Mouse (Mus musculus) forebrain, embryonic 15.5 days (tissue): ENCODE data around the gene Kctd21. TPM values are rescaled to one million over a fixed set of nuclear protein-coding genes. Genes with fewer than 3 reads are reported as not detected.

Experiments
- ATAC-seq: fragments of 200-750 bp; cut with Nextera tagmentation; replicated peaks from 2 replicates; pipeline ENCODE4 v1.8.0; 2017; ENCODE audit warnings: mild to moderate bottlenecking, moderate TSS enrichment, moderate library complexity
- H3K27ac ChIP-seq: fragments of 300-500 bp; sonication (generic); replicated peaks from 2 replicates; pipeline ENCODE4 v1.5.1; 2015; ENCODE audit warnings: mild to moderate bottlenecking, inconsistent platforms
- H3K27me3 ChIP-seq: fragments of 300-500 bp; sonication (generic); 2 replicates; pipeline ENCODE4 v1.6.1; 2015; ENCODE audit warnings: inconsistent platforms
- H3K36me3 ChIP-seq: fragments of 300-500 bp; sonication (generic); 2 replicates; pipeline ENCODE4 v1.6.1; 2015; ENCODE audit warnings: mild to moderate bottlenecking, inconsistent platforms
- H3K4me1 ChIP-seq: fragments of 300-500 bp; sonication (generic); 2 replicates; pipeline ENCODE4 v1.6.1; 2015; ENCODE audit warnings: inconsistent platforms
- H3K4me2 ChIP-seq: fragments of 300-500 bp; sonication (generic); replicated peaks from 2 replicates; pipeline ENCODE4 v1.6.1; 2015; ENCODE audit warnings: mild to moderate bottlenecking, inconsistent platforms
- H3K4me3 ChIP-seq: fragments of 300-500 bp; sonication (generic); 2 replicates; pipeline ENCODE4 v1.5.1; 2015; ENCODE audit warnings: mild to moderate bottlenecking, inconsistent platforms
- H3K9ac ChIP-seq: fragments of 300-500 bp; sonication (generic); replicated peaks from 2 replicates; pipeline ENCODE4 v1.6.1; 2015; ENCODE audit warnings: mild to moderate bottlenecking, inconsistent platforms
- H3K9me3 ChIP-seq: fragments of 300-500 bp; sonication (generic); 2 replicates; pipeline ENCODE4 v1.6.1; 2016; ENCODE audit warnings: inconsistent platforms
- WGBS: fragments of 180-500 bp; shearing (Covaris S2); methylation state at CpG from one replicate; pipeline ENCODE4 v1.1.7; 2015; ENCODE audit warnings: mixed read lengths; 5-methylcytosine and 5-hydroxymethylcytosine counted together
- polyA plus RNA-seq: library from polyadenylated mRNA; unstranded; fragments of >200 nt; fragmentation: Nextera tagmentation; extraction: Ambion mirVana; gene quantifications from 2 replicates; pipeline ENCODE4 v1.2.1, GENCODE M21; 2015

The Kctd21 gene
- 6.6 and 7.1 TPM in 2 replicates for polyA plus RNA-seq

GRCm38 (mm10) chr7:97331726-97332666 lies at the start of gene Kctd21, which contains the start of gene Usp35:
TSS of gene Kctd21 (plus strand) at chr7:97332327.
TSS of gene Usp35 (minus strand) at chr7:97332020.
- H3K9ac ChIP-seq = peak within 1 kb of the TSS; percentile 83
- H3K27me3 ChIP-seq = peaks cover 4% of the 10 kb centered on the region; the same call in 1 of the 2 replicates
- no peaks in the 10 kb centered on the region for H3K36me3 ChIP-seq
- peak within 1 kb of the TSS; percentile 84 for H3K4me2 ChIP-seq
- H3K4me1 ChIP-seq = peaks cover 37% of the 10 kb centered on the region
- H3K27ac ChIP-seq = peak within 1 kb of the TSS; percentile 78
- H3K4me3 ChIP-seq = peak within 1 kb of the TSS; percentile 93
- WGBS = under 1% methylated on average over 68 of the region's 68 CpGs
- no peaks in the 10 kb centered on the region for H3K9me3 ChIP-seq
- ATAC-seq = peak; percentile 99

- ATAC-seq = no peak
- Histone ChIP-seq H3K9me3 (no peaks in the 10 kb centered on the region), H3K4me2 (no peak overlapping the region), H3K27me3 (no peaks in the 10 kb centered on the region), H3K4me3 (no peak overlapping the region), H3K27ac (no peak overlapping the region), H3K36me3 (peaks cover 11% of the 10 kb centered on the region; the same call in 1 of the 2 replicates), H3K9ac (no peak overlapping the region), H3K4me1 (no peaks in the 10 kb centered on the region)
- 58% methylated on average over 2 of the region's 2 CpGs for WGBS
Observed at GRCm38 (mm10) chr7:97296986-97297385, 35.1 kb upstream of the Kctd21 start.

GRCm38 (mm10) chr7:97297466-97297865 lies 34.7 kb upstream of the Kctd21 start:
- no peak overlapping the region for H3K4me3 ChIP-seq
- WGBS = 0% methylated on average over 2 of the region's 2 CpGs
- H3K27ac ChIP-seq = no peak overlapping the region
- no peaks in the 10 kb centered on the region for H3K4me1 ChIP-seq
- no peak overlapping the region for H3K9ac ChIP-seq
- no peaks in the 10 kb centered on the region for H3K27me3 ChIP-seq
- peak; percentile 63; the same call in 1 of the 2 replicates for ATAC-seq
- H3K9me3 ChIP-seq = no peaks in the 10 kb centered on the region
- H3K36me3 ChIP-seq = peaks cover 14% of the 10 kb centered on the region; the same call in 1 of the 2 replicates
- H3K4me2 ChIP-seq = no peak overlapping the region

GRCm38 (mm10) chr7:97298279-97298678 lies 33.8 kb upstream of the Kctd21 start:
- Histone ChIP-seq H3K9me3 (no peaks in the 10 kb centered on the region), H3K27me3 (no peaks in the 10 kb centered on the region), H3K4me3 (no peak overlapping the region), H3K27ac (no peak overlapping the region), H3K4me2 (no peak overlapping the region), H3K4me1 (no peaks in the 10 kb centered on the region), H3K9ac (no peak overlapping the region), H3K36me3 (peaks cover 22% of the 10 kb centered on the region; the same call in 1 of the 2 replicates)
- ATAC-seq = no peak
- 96% methylated on average over 2 of the region's 2 CpGs for WGBS

GRCm38 (mm10) chr7:97298943-97299342 lies 33.2 kb upstream of the Kctd21 start:
- WGBS = 82% methylated on average over 6 of the region's 6 CpGs

GRCm38 (mm10) chr7:97300914-97301313 lies 31.2 kb upstream of the Kctd21 start:
- Histone ChIP-seq H3K4me3 (no peak overlapping the region), H3K27ac (no peak overlapping the region), H3K36me3 (peaks cover 43% of the 10 kb centered on the region), H3K4me2 (no peak overlapping the region), H3K4me1 (no peaks in the 10 kb centered on the region), H3K9ac (no peak overlapping the region), H3K9me3 (no peaks in the 10 kb centered on the region), H3K27me3 (no peaks in the 10 kb centered on the region)
- 93% methylated on average over 2 of the region's 2 CpGs for WGBS
- no peak for ATAC-seq

More at GRCm38 (mm10) chr7:97298943-97299342, 33.2 kb upstream of the Kctd21 start:
- no peak overlapping the region for H3K27ac ChIP-seq
- no peaks in the 10 kb centered on the region for H3K27me3 ChIP-seq
- H3K36me3 ChIP-seq = peaks cover 25% of the 10 kb centered on the region; the same call in 1 of the 2 replicates
- no peak overlapping the region for H3K4me2 ChIP-seq
- no peaks in the 10 kb centered on the region for H3K9me3 ChIP-seq
- no peak for ATAC-seq
- H3K4me3 ChIP-seq = no peak overlapping the region
- H3K9ac ChIP-seq = no peak overlapping the region
- H3K4me1 ChIP-seq = no peaks in the 10 kb centered on the region

GRCm38 (mm10) chr7:97301321-97301720 lies 30.8 kb upstream of the Kctd21 start:
- H3K4me1 ChIP-seq = no peaks in the 10 kb centered on the region
- WGBS = 84% methylated on average over 8 of the region's 8 CpGs
- no peaks in the 10 kb centered on the region for H3K9me3 ChIP-seq
- no peak overlapping the region for H3K27ac ChIP-seq
- no peak overlapping the region for H3K9ac ChIP-seq
- no peak overlapping the region for H3K4me3 ChIP-seq
- ATAC-seq = no peak
- H3K4me2 ChIP-seq = no peak overlapping the region
- H3K36me3 ChIP-seq = peaks cover 45% of the 10 kb centered on the region
- H3K27me3 ChIP-seq = no peaks in the 10 kb centered on the region

- Histone ChIP-seq H3K4me1 (no peaks in the 10 kb centered on the region), H3K27me3 (no peaks in the 10 kb centered on the region), H3K36me3 (peaks cover 52% of the 10 kb centered on the region), H3K9me3 (no peaks in the 10 kb centered on the region), H3K4me2 (no peak overlapping the region), H3K9ac (no peak overlapping the region), H3K4me3 (no peak overlapping the region), H3K27ac (no peak overlapping the region)
- no peak for ATAC-seq
- 89% methylated on average over 4 of the region's 4 CpGs for WGBS
Observed at GRCm38 (mm10) chr7:97302261-97302660, 29.9 kb upstream of the Kctd21 start.

- no peaks in the 10 kb centered on the region for H3K27me3 ChIP-seq
- H3K27ac ChIP-seq = no peak overlapping the region
- no peaks in the 10 kb centered on the region for H3K4me1 ChIP-seq
- 86% methylated on average over 4 of the region's 4 CpGs for WGBS
- peaks cover 56% of the 10 kb centered on the region for H3K36me3 ChIP-seq
- H3K4me2 ChIP-seq = no peak overlapping the region
- no peak overlapping the region for H3K4me3 ChIP-seq
- H3K9ac ChIP-seq = no peak overlapping the region
- no peak for ATAC-seq
- no peaks in the 10 kb centered on the region for H3K9me3 ChIP-seq
Observed at GRCm38 (mm10) chr7:97302876-97303275, 29.3 kb upstream of the Kctd21 start.

- peaks cover 63% of the 10 kb centered on the region for H3K36me3 ChIP-seq
- no peaks in the 10 kb centered on the region for H3K9me3 ChIP-seq
- no peak overlapping the region for H3K4me3 ChIP-seq
- ATAC-seq = no peak
- H3K4me2 ChIP-seq = no peak overlapping the region
- H3K27me3 ChIP-seq = no peaks in the 10 kb centered on the region
- WGBS = 82% methylated on average over 2 of the region's 2 CpGs
- no peaks in the 10 kb centered on the region for H3K4me1 ChIP-seq
- no peak overlapping the region for H3K27ac ChIP-seq
- H3K9ac ChIP-seq = no peak overlapping the region
Observed at GRCm38 (mm10) chr7:97303614-97304013, 28.5 kb upstream of the Kctd21 start.

- Histone ChIP-seq H3K36me3 (peaks cover 70% of the 10 kb centered on the region), H3K27me3 (no peaks in the 10 kb centered on the region), H3K4me2 (no peak overlapping the region), H3K4me3 (no peak overlapping the region), H3K9me3 (no peaks in the 10 kb centered on the region), H3K27ac (no peak overlapping the region), H3K9ac (no peak overlapping the region), H3K4me1 (no peaks in the 10 kb centered on the region)
- no peak for ATAC-seq
Observed at GRCm38 (mm10) chr7:97304471-97304870, 27.7 kb upstream of the Kctd21 start.

GRCm38 (mm10) chr7:97305206-97305605 lies 26.9 kb upstream of the Kctd21 start:
- Histone ChIP-seq H3K4me1 (no peaks in the 10 kb centered on the region), H3K36me3 (peaks cover 73% of the 10 kb centered on the region), H3K4me2 (no peak overlapping the region), H3K4me3 (no peak overlapping the region), H3K27ac (no peak overlapping the region), H3K9ac (no peak overlapping the region), H3K9me3 (no peaks in the 10 kb centered on the region), H3K27me3 (no peaks in the 10 kb centered on the region)
- 90% methylated on average over 4 of the region's 4 CpGs for WGBS
- ATAC-seq = no peak
